Mouse (Mus musculus) small intestine, adult 2 months (tissue): ENCODE measurements around the gene Wapl.

Source experiments
- CTCF ChIP-seq: fragments of 200-500 bp; IDR thresholded peaks from 2 replicates; pipeline ENCODE4 v1.5.1; 2012; ENCODE audit warnings: low read depth, mild to moderate bottlenecking, control low read depth, inconsistent platforms, low read length, moderate library complexity, mixed read lengths; ENCODE audit not compliant: insufficient replicate concordance, insufficient read length; ENCODE audit errors: extremely low read depth
- POLR2A ChIP-seq: fragments of 200-500 bp; IDR thresholded peaks from 2 replicates; pipeline ENCODE4 v1.6.1; 2012; ENCODE audit warnings: low read depth, mild to moderate bottlenecking, control low read depth, inconsistent platforms, low read length, moderate library complexity

GRCm38 (mm10) chr14:34755731-34756130 lies 82.0 kb downstream of the Wapl start:
- TF ChIP-seq CTCF (no peak), POLR2A (no peak)
